Mouse (Mus musculus) layer of hippocampus, adult 8-10 months (tissue): ENCODE measurements around the gene Kif18b. TPM values are rescaled to one million over a fixed set of nuclear protein-coding genes. Genes with fewer than 3 reads are reported as not detected.

Experiments used
- DNase-seq, 2 experiments: peaks; one replicate each; pipeline ENCODE4 v3.0.0; 2022; ENCODE audit warnings: low spot score in 2 of 2
- total RNA-seq, 4 experiments: library from RNA; stranded (reverse); gene quantifications; 2 replicates each; pipeline ENCODE4 v1.2.4; 2022

Kif18b gene
- total RNA-seq, 4 experiments from 2014 or later, result 0.14 to 0.29 (median 0.23) TPM; not detected in 1

DNA sequence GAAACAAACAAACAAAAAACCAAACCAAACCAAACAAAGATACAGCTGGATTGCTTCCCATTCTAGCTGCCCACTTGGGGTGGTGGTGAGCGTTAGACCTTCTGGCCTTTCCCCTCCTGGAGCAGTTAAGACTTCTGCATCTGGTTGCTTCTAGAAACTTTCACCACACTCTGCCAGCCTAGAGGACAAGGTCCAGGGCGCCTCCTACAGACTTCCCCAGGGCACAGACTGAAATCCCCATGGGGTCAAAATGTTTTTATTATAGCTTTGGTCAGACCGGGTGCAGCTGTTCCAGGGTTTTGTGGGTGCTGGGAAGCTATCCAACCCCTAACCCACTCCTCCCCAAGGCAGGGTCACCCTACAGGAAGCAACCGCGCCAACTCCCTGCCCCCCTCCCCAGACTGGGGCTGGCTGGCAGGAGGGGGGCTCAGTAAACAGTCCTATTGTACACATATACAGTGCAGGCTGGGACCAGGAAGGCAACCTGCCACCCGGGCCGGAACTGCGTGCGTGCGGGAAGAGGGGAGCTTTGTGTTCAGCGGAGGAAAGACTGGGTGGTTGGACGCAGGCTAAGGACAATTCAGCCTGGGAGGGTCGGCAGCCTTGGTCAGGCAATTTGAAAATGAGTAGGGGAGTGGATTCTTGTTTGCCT, 14.2 kb upstream of the Kif18b start:
- no peak for DNase-seq

DNA sequence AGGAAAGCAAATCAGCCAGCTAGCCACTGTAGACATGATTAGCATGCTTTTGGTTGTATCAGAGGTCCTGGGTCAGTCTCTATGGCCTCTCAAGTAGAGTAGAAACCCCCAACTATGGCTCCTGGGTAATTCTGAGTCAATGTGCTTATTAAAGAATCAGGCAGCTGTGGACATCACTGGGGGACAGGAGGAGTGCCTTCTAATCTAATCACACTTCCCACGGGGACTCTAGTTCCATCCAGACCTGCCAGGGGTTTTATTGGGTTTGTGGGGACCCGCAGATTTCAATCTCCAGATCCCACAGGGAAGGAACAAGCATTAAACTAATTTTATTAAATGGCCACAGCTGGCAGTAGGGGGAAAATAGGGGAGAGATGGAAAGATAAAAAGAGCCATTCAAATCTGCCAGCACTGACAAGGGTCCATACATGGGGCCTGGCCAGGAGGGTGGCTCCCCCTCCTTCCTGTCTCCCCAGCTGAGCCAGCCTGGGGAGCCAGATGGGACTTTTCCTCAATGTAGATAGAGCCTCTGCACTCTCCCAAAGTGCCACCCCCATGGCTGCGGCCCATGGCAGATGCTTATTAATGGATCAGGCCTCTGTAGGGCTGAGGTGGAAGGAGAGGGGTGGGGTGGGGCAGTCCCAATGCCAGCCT, 12.7 kb upstream of the Kif18b start:
- DNase-seq, result no peak

DNA sequence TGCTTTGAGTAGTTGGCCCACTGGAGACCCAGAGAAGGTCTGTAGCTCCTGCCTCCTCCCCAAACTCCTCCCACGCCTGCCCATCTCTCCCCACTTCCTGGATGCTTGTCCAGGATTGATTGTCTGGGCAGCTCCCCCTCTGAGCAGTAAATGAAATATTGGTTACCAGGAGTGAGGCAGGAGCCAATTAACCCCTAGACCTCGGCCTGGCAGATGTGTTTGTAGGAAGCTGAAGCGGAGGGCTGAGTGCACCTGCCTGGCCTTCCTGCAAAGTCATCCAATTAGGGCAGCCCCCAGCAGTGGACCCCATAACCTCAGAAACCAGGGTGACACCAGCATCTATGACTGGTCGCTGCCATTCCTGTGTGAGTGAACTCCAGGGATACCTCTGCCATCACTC, 11.3 kb upstream of the Kif18b start:
- no peak for DNase-seq

- no peak for DNase-seq
Measured at GRCm38 (mm10) chr11:102930672-102931071, 5.7 kb upstream of the Kif18b start.

DNA sequence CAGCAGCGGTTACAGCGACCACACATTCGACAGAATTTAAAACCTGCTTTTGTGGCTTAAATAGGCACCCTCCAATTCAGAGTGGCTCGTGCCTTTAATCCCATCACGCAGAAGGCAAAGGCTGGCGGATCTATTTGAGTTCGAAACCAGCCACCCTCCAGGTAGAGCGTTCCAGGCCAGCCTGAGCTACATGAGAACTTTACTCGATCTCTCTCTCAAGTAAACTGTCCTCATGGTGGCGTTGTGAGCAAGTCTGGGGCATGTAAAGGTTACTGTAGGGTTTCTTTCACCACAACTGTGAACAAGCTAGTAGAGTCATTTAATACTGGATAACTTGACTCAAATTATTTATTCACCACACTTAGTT, 410 bp upstream of the Kif18b start:
- DNase-seq, result no peak

GRCm38 (mm10) chr11:102921491-102921890, 3.4 kb downstream of the Kif18b start:
- DNase-seq, result no peak

GRCm38 (mm10) chr11:102918077-102918476, 6.8 kb downstream of the Kif18b start:
- no peak for DNase-seq

DNA sequence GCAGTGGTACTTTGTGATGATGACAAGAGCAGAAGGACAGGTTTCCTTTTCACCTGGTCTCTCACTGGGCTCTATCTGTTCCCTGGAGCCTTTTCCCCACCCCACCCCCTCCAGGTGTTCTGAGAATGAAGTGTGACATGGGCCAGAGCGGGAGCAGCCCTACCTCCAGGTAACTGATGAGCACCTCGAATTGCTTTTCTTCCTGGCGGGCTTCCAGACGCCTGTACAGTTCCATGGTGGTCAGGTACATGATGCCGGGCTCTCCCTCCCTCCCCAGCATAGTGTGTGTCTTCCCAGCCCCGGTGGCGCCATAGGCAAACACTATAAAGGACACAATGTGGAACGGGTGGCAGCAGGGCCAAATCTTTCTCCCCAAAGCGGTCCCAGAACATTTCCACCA, 9.5 kb downstream of the Kif18b start:
- DNase-seq, result no peak

DNA sequence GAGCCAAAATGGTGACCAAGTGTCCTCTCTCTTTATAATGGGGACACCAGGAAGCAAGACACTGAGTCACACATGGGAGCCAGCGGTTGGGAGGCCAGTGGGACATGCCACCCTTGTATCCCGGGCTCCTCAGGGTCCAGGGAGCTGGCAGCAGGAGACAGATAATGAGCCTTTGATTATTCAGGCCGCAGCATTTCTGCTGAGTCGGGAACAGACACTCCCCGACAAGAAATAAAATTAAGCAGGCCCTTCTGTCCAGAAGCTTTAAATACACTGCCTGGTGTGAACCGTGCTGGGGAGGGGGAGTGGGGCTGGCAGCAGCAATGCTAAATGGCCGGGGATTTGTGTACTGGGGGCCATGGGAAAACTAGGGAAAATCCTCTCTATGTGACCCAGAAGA, 13.5 kb downstream of the Kif18b start:
- no peak for DNase-seq

- DNase-seq, result no peak
Measured at GRCm38 (mm10) chr11:102903654-102904053, 21.3 kb downstream of the Kif18b start.

GRCm38 (mm10) chr11:102902107-102902506, 22.8 kb downstream of the Kif18b start:
- DNase-seq, result no peak

DNA sequence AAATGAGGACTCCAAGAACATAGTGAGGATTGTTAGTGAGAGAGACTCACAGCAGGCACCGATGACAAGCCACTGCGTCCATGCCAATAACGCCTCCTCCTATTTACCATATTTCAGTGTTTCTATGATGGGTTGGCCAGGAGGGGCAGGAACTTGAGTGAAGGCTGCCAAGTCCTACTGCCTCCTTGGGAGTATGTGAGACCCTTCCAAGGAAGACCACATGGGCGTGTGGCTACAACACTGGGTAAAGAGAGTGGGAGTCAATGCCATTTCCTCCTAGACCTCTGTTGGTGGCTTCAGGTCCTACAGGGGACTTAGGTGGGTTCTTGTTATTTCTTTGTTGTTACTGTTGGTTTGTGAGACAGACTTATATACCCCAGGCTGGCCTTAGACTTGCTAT, 23.7 kb downstream of the Kif18b start:
- DNase-seq, result no peak

GRCm38 (mm10) chr11:102900763-102901162, 24.2 kb downstream of the Kif18b start, which contains the start of gene Gfap:
TSS of gene Gfap (minus strand) at chr11:102900912.
- DNase-seq, result peak in 1 of 2 experiments; percentile 82

GRCm38 (mm10) chr11:102898408-102898807, 26.5 kb downstream of the Kif18b start:
- DNase-seq, result peak; percentile 67 to 81

- DNase-seq, result no peak
Measured at GRCm38 (mm10) chr11:102896641-102897040, 28.3 kb downstream of the Kif18b start.

- no peak for DNase-seq
Measured at GRCm38 (mm10) chr11:102895779-102896178, 29.1 kb downstream of the Kif18b start.

GRCm38 (mm10) chr11:102894716-102895115, 30.2 kb downstream of the Kif18b start:
- DNase-seq, result no peak

GRCm38 (mm10) chr11:102893015-102893651, 31.8 kb downstream of the Kif18b start:
- no peak for DNase-seq

GRCm38 (mm10) chr11:102890096-102890495, 34.8 kb downstream of the Kif18b start:
- no peak for DNase-seq

GRCm38 (mm10) chr11:102888135-102888534, 36.8 kb downstream of the Kif18b start:
- peak; percentile 54 to 60 for DNase-seq

DNA sequence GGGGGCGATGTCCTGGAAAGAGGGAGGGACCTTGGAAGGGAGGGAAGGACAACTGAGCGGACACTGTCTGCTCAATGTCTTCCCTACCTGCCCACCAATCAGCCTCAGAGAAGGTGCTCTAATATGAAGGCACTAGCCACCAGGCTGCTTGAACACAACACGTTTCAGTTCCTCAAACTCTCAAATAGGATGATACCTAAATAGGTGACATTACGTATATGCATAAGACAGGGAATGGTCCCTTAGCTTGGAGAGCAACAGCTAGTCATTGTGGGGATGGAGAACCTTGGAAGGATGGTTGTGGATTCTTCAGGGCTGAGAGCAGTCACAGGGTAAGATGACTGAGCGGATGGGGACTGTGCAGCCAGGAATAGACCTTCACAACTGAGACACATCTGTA, 37.5 kb downstream of the Kif18b start:
- DNase-seq, result no peak

GRCm38 (mm10) chr11:102884616-102885219, 40.2 kb downstream of the Kif18b start, which contains the start of gene Fam187a:
TSS of gene Fam187a (plus strand) at chr11:102885169.
- no peak for DNase-seq
